Mouse (Mus musculus) liver, adult 2 months (tissue): ENCODE data around the gene Tgfbi.

Source experiments
- CTCF ChIP-seq: fragments of 200-500 bp; IDR thresholded peaks from 2 replicates; pipeline ENCODE4 v1.5.1; 2011; ENCODE audit warnings: low read depth, low read length, control low read depth
- POLR2A ChIP-seq: fragments of 200-500 bp; IDR thresholded peaks from 2 replicates; pipeline ENCODE4 v1.6.1; 2011; ENCODE audit warnings: low read length, control low read depth; ENCODE audit not compliant: insufficient read depth; ENCODE audit errors: extremely low read depth

- TF ChIP-seq CTCF = no peak
- TF ChIP-seq POLR2A = no peak
Observed at GRCm38 (mm10) chr13:56631332-56631731, 22.0 kb downstream of the Tgfbi start.
